Mouse (Mus musculus) central nervous system, embryonic 11.5 days (tissue): ENCODE data around the gene Ccdc120. TPM values are rescaled to one million over a fixed set of nuclear protein-coding genes. Genes with fewer than 3 reads are reported as not detected.

Experiments used
- polyA plus RNA-seq: library from polyadenylated mRNA; depleted of rRNA; stranded (reverse); fragments of >200 nt; gene quantifications from 2 replicates; pipeline ENCODE4 v1.2.3, GENCODE M21; 2012; rRNA removed

The Ccdc120 gene
- 20.3 and 22.5 TPM in 2 replicates for polyA plus RNA-seq

GRCm38 (mm10) chrX:7750432-7751116 lies at the start of gene Ccdc120:
Gene Ccdc120, minus strand, starts transcription at chrX:7750905.

DNA sequence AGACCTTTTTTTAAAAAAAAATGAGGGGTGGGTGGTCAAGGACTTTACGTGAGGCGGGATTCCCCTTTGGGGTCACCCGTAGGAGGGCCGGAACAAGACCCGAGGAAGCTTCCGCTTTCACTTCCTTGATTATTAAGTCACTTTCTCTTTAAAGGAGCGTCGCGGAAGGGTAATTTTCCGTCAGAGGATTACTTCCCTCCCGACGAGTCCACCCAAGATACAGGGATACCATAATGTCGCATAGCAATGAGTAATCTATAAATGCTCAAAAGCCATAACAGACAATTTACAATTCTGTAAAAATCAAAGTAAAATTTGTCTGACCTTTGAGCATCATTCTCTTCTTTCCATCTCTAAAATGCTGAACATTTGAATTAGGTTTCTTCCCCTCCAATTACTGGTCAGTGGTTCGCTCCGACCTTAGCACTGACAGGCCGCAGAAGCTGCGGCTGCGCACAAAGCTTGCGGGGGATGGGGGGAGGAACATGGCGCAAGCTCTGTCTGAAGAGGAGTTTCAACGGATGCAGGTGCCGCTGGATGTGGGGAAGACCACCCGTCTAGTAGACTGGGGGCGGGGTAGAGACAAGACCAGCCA lies 38.9 kb upstream of the Ccdc120 start, which contains the start of gene Gripap1:
Gene Gripap1 (plus strand): TSS at position 224 of the 595 bp plus-strand sequence.

DNA sequence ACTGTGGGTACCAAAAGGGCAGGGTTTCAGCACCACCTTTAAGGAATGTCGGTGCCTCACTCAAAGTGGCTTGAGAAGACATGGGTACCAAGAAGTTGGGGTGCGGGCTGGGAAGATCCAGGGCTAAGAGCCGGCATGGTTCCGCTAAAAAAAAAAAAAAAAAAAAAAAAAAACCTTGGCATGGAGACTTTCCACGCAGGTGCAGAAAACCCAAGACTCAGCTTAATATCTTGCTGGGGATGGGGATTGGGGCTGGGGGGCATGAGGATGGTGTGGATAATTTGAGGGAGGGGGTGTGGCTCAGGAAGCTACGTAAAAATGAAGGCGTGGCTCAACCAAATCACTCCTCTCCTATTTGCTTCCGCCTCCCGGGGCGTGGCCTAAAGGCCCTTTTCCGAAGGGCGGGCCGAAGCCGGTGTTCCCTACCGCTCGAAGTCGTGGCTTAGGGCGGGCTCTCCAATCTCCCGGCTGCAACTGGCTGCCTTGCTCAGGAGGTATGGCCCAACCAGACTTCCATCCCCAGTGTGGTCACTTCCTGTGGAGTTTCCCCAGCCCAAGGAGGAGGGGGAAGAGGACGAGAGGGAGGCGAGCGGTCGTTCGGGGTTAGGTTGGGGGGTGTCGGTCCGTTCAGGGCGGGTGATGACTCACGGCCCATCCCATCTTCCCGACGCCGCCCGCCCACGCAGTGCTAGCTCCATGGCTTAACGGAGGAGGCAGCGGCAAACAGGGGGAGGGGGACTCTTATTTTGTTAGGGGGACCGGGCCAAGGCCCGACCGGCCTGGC lies 11.6 kb upstream of the Ccdc120 start, which contains the start of gene Tfe3:
Gene Tfe3 (plus strand): TSS at position 424 of the 784 bp plus-strand sequence.

DNA sequence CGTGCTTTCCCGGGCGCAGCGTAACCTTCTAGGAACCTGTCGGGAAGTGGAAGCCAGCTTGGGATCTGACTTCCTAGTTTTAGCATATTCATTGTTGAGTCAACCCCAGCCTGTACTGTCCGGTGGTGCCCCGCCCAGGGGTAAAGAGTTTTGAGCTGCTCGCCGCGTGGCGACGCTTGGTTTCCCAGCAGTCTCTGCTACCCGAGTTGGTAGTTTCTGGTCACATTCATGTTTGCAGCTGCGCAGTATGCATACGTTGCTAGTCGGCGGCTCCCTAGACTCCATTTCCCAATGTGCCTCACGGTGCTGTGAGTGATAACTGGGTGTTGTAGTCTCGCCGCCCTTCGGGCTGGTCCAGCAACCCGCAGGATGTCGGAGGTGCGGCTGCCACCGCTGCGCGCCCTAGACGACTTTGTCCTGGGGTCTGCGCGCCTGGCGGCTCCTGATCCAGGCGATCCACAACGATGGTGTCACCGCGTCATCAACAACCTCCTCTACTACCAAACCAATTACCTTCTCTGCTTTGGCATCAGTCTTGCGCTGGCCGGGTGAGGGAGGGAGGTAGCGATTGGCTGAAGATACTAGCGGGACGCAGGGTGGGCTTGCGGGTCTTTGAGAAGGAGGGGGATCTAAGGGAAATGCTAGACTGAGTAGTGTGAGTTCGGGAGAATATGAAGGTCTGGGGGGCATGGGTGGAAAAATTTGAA lies 22.3 kb downstream of the Ccdc120 start, which contains the start of gene Praf2:
Gene Praf2 (plus strand): TSS at position 225 of the 707 bp plus-strand sequence.

GRCm38 (mm10) chrX:7721514-7722281 lies 29.0 kb downstream of the Ccdc120 start, which contains the start of gene Gm45208:
Gene Gm45208, plus strand, starts transcription at chrX:7722245.

GRCm38 (mm10) chrX:7714135-7714899 lies 36.4 kb downstream of the Ccdc120 start, which contains the start of gene Wdr45:
Gene Wdr45, plus strand, starts transcription at chrX:7714333.

DNA sequence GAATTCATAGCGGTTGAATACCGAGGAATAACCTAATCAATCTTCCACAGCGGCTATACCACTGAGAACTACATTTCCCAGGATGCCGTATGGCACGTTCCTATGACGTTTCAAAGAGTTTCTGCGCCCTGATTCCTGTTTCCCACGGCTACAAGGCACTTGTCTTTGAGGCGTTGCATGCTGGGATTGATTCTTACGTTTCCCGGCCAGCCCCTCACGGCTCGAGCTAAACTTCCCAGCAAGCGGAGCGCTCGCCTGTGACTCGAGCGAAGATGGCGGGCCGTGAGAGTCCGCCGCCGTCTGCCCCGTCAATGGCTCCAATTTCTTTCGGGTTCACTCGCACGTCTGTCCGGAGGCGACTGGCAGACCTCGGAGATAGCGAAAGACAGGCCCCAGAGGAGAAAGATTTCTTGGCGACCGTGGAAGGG lies 53.7 kb downstream of the Ccdc120 start, which contains the start of gene Gpkow:
Gene Gpkow (plus strand): TSS at position 178 of the 428 bp plus-strand sequence.

Other genes starting within 250 kb of the Ccdc120 start
- gene Foxp3, start 177.3 kb downstream of the Ccdc120 start, polyA plus RNA-seq, result 0.05 TPM in 2 replicates
- 4.5 and 9.5 TPM in 2 replicates for gene Ppp1r3f, start 176.6 kb downstream of the Ccdc120 start, polyA plus RNA-seq
- gene Ccdc22, start 145.4 kb downstream of the Ccdc120 start, polyA plus RNA-seq, result 24.3 and 26.8 TPM in 2 replicates
- gene Cacna1f, start 143.8 kb downstream of the Ccdc120 start, polyA plus RNA-seq, result 0.01 and 0.02 TPM in 2 replicates
- gene Syp, start 112.4 kb downstream of the Ccdc120 start, polyA plus RNA-seq, result 24.8 and 45.7 TPM in 2 replicates
- gene Prickle3, start 93.6 kb downstream of the Ccdc120 start, polyA plus RNA-seq, result 4.0 and 7.8 TPM in 2 replicates
- gene Plp2, start 79.5 kb downstream of the Ccdc120 start, polyA plus RNA-seq, result 27.1 and 66.2 TPM in 2 replicates
- gene Magix, start 69.7 kb downstream of the Ccdc120 start, polyA plus RNA-seq, result 0.16 and 0.22 TPM in 2 replicates
- 33.8 and 34.8 TPM in 2 replicates for gene Gpkow, start 53.8 kb downstream of the Ccdc120 start, polyA plus RNA-seq
- 27.5 and 38.5 TPM in 2 replicates for gene Wdr45, start 36.6 kb downstream of the Ccdc120 start, polyA plus RNA-seq
- gene Gm45208, start 28.7 kb downstream of the Ccdc120 start, polyA plus RNA-seq, result 0.24 and 0.42 TPM in 2 replicates
- gene Praf2, start 22.5 kb downstream of the Ccdc120 start, polyA plus RNA-seq, result 53.9 and 70.5 TPM in 2 replicates
- gene Tfe3, start 11.7 kb upstream of the Ccdc120 start, polyA plus RNA-seq, result 16.0 and 21.7 TPM in 2 replicates
- 72.0 and 84.3 TPM in 2 replicates for gene Gripap1, start 38.9 kb upstream of the Ccdc120 start, polyA plus RNA-seq
- gene Kcnd1, start 71.4 kb upstream of the Ccdc120 start, polyA plus RNA-seq, result 2.8 and 3.9 TPM in 2 replicates
- gene Otud5, start 90.5 kb upstream of the Ccdc120 start, polyA plus RNA-seq, result 43.7 and 56.6 TPM in 2 replicates
- 11.3 and 13.8 TPM in 2 replicates for gene Pim2, start 127.4 kb upstream of the Ccdc120 start, polyA plus RNA-seq
- 15.1 and 29.0 TPM in 2 replicates for gene Slc35a2, start 133.1 kb upstream of the Ccdc120 start, polyA plus RNA-seq
- 167 and 254 TPM in 2 replicates for gene Pqbp1, start 148.4 kb upstream of the Ccdc120 start, polyA plus RNA-seq
- gene Timm17b, start 148.5 kb upstream of the Ccdc120 start, polyA plus RNA-seq, result 52.5 and 81.8 TPM in 2 replicates
- gene Gm10491, start 156.9 kb upstream of the Ccdc120 start, polyA plus RNA-seq, result not detected in 2 replicates
- gene Gm10490, start 158.6 kb upstream of the Ccdc120 start, polyA plus RNA-seq, result 0.29 TPM in 1 of 2 replicates, not detected in the other
- gene Pcsk1n, start 168.9 kb upstream of the Ccdc120 start, polyA plus RNA-seq, result 14.0 and 40.0 TPM in 2 replicates
- gene Eras, start 177.7 kb upstream of the Ccdc120 start, polyA plus RNA-seq, result 0.07 and 0.11 TPM in 2 replicates
- 88.1 and 106 TPM in 2 replicates for gene Hdac6, start 197.0 kb upstream of the Ccdc120 start, polyA plus RNA-seq
- gene Gata1, start 227.2 kb upstream of the Ccdc120 start, polyA plus RNA-seq, result 9.1 and 11.0 TPM in 2 replicates